Mouse (Mus musculus): ENCODE data around the gene Mdm2.

DNA sequence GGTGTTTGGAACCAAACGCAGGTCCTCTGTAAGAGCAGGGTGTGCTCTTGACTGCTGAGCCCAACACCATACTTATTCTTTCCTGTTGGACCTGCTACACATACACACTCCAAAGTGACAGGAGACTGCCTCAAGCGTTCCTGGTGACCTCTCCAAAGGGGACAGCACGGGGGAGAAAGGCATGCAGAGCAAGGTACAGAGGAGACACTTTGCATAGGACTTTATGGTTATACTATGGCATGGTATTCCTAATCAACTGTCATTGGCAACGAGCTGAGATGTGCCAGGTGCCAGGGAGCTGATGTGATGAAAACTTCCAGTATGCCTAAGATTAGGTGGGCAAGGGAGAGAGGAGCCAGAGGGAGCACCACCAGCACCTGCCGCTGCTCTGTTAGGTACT is 26.0 kb upstream of the Mdm2 start:
- TF ChIP-seq POLR2A (IDR thresholded peaks at IDR 0.05; ENCODE audit: extremely low read depth, insufficient read depth, low read length), result no peak
- no peak for TF ChIP-seq CTCF (IDR thresholded peaks at IDR 0.05; ENCODE audit: low read depth, low read length)
